Mouse (Mus musculus) intestine, postnatal 0 days (tissue): ENCODE data around the gene 4930518I15Rik. TPM values are rescaled to one million over a fixed set of nuclear protein-coding genes. Genes with fewer than 3 reads are reported as not detected.

Source experiments
- ATAC-seq: fragments of 200-750 bp; cut with Nextera tagmentation; 2 replicates; pipeline ENCODE4 v1.8.0; 2017; ENCODE audit warnings: mild to moderate bottlenecking, moderate TSS enrichment, moderate library complexity
- H3K27ac ChIP-seq: fragments of 300-500 bp; sonication (generic); 2 replicates; pipeline ENCODE4 v1.5.1; 2014; ENCODE audit warnings: mild to moderate bottlenecking, low read depth, low read length, moderate library complexity
- H3K27me3 ChIP-seq: fragments of 300-500 bp; sonication (generic); replicated peaks from 2 replicates; pipeline ENCODE4 v1.6.1; 2014; ENCODE audit warnings: low read length, mixed read lengths; ENCODE audit not compliant: control insufficient read depth, insufficient read depth
- H3K36me3 ChIP-seq: fragments of 300-500 bp; sonication (generic); 2 replicates; pipeline ENCODE4 v1.6.1; 2014; ENCODE audit warnings: mild to moderate bottlenecking, moderate library complexity; ENCODE audit not compliant: control insufficient read depth, insufficient read depth
- H3K4me1 ChIP-seq: fragments of 300-500 bp; sonication (generic); replicated peaks from 2 replicates; pipeline ENCODE4 v1.6.1; 2014; ENCODE audit warnings: antibody characterized with exemption, low read length, mixed read lengths; ENCODE audit not compliant: control insufficient read depth, insufficient read depth
- H3K4me2 ChIP-seq: fragments of 300-500 bp; sonication (generic); replicated peaks from 2 replicates; pipeline ENCODE4 v1.6.1; 2014; ENCODE audit warnings: low read depth, mild to moderate bottlenecking, moderate library complexity
- H3K4me3 ChIP-seq: fragments of 300-500 bp; sonication (generic); 2 replicates; pipeline ENCODE4 v1.5.1; 2014; ENCODE audit warnings: low read depth, low read length
- H3K9ac ChIP-seq: fragments of 300-500 bp; sonication (generic); 2 replicates; pipeline ENCODE4 v1.6.1; 2014; ENCODE audit warnings: mild to moderate bottlenecking, low read depth, low read length
- H3K9me3 ChIP-seq: fragments of 300-500 bp; sonication (generic); 2 replicates; pipeline ENCODE4 v1.6.1; 2016; ENCODE audit warnings: mixed run types; ENCODE audit not compliant: control insufficient read depth
- CTCF ChIP-seq: sonication (generic); IDR thresholded peaks from 2 replicates; pipeline ENCODE4 v1.5.1; 2016; ENCODE audit warnings: low read depth, mild to moderate bottlenecking, control low read depth, antibody characterized with exemption, moderate library complexity
- WGBS: fragments of 180-500 bp; shearing (Covaris S2); extraction: QIAGEN DNeasy Blood & Tissue Kit; methylation state at CpG from one replicate; pipeline ENCODE4 v1.1.7; 2014; 5-methylcytosine and 5-hydroxymethylcytosine counted together
- polyA plus RNA-seq: library from polyadenylated mRNA; unstranded; fragments of >200 nt; fragmentation: Nextera tagmentation; extraction: Ambion mirVana; gene quantifications from 2 replicates; pipeline ENCODE4 v1.2.1, GENCODE M21; 2015

The 4930518I15Rik gene
- polyA plus RNA-seq, 1 experiment from 2014 or later: 1.3 TPM

DNA sequence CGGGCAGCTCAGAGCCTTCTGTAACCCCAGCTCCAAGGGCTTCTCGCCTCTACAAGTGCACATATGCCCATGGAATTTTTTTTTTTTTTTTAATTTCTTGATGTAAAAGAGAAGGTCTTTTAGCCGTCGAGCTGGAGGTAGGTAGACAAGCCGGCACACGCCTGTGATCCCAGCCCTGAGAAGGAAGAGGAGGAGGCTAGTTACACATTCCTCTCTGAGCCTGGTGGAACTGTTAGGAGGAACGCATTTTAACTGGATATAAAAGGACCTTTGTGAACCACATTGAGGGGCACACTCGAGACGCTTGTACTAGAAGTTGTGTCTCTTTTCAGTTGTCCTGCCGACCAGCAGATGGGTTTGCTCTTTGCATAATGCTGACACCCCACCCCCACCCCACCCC, 13.0 kb downstream of the 4930518I15Rik start:
- H3K27ac ChIP-seq: no peak overlapping the region
- H3K9me3 ChIP-seq: no peaks in the 10 kb centered on the region
- TF ChIP-seq CTCF: no peak
- 59% methylated on average over 10 of the region's 10 CpGs for WGBS
- H3K36me3 ChIP-seq: peaks cover 5% of the 10 kb centered on the region
- no peak overlapping the region for H3K4me3 ChIP-seq
- ATAC-seq: no peak
- H3K27me3 ChIP-seq: no peaks in the 10 kb centered on the region
- H3K4me1 ChIP-seq: 0 out of 2 replicates have a peak, but pooled peaks cover 4% of the 10 kb centered on the region
- H3K4me2 ChIP-seq: no peak overlapping the region
- H3K9ac ChIP-seq: no peak overlapping the region

DNA sequence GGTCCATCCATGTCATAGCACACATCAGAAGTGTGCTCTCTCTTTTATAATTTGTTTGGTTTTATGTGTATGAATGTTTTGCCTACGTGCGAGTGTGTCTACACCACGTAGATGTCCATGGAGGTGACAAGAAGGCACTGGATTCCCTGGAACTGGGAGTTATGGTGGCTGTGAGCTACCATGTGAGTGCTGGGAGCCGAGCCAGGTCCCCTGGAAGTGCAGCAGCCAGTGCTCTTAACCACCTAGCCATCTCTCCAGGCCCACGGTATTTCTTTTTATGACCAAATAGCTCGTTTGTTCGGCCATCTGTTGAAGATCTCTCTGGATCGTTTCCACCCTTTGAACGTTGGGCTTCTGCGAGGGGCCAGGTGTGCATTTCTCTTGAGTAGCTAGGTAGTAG, 14.4 kb downstream of the 4930518I15Rik start:
- no peak for TF ChIP-seq CTCF
- ATAC-seq: no peak
- no peak overlapping the region for H3K27ac ChIP-seq
- H3K4me3 ChIP-seq: no peak overlapping the region
- H3K9ac ChIP-seq: no peak overlapping the region
- 0 out of 2 replicates have a peak, but pooled peaks cover 4% of the 10 kb centered on the region for H3K4me1 ChIP-seq
- H3K4me2 ChIP-seq: no peak overlapping the region
- no peaks in the 10 kb centered on the region for H3K9me3 ChIP-seq
- H3K36me3 ChIP-seq: peaks cover 5% of the 10 kb centered on the region
- no peaks in the 10 kb centered on the region for H3K27me3 ChIP-seq
- 54% methylated on average over 10 of the region's 10 CpGs for WGBS

DNA sequence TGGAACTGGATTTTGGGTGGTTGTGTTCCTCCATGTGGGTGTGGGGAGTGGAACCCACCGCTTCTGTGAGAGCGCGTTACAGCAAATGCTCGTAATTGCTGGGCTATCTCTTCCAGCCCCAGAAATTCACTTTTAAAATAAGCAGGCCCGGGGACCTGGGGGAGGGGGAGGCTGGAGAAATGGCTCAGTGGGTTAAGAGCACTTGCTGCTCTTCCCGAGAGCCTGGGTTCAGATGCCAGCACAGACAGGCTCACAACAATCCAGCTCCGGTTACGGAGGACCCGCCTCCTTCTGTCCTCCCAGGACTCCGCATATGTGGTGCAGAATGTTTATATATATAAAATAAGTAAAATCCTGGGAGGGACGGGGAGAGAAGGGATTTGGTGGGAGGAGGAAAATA, 15.0 kb downstream of the 4930518I15Rik start:
- no peak overlapping the region for H3K9ac ChIP-seq
- H3K36me3 ChIP-seq: peaks cover 5% of the 10 kb centered on the region
- H3K27me3 ChIP-seq: no peaks in the 10 kb centered on the region
- peak overlapping the region; percentile 98; the same call in 1 of the 2 replicates for H3K4me2 ChIP-seq
- H3K9me3 ChIP-seq: no peaks in the 10 kb centered on the region
- 44% methylated on average over 11 of the region's 11 CpGs for WGBS
- no peak for TF ChIP-seq CTCF
- H3K4me1 ChIP-seq: peaks cover 4% of the 10 kb centered on the region; the same call in 1 of the 2 replicates
- ATAC-seq: no peak
- H3K27ac ChIP-seq: no peak overlapping the region
- 0 out of 2 replicates have a peak overlapping the region, but pooled peaks have one; percentile 79 for H3K4me3 ChIP-seq

DNA sequence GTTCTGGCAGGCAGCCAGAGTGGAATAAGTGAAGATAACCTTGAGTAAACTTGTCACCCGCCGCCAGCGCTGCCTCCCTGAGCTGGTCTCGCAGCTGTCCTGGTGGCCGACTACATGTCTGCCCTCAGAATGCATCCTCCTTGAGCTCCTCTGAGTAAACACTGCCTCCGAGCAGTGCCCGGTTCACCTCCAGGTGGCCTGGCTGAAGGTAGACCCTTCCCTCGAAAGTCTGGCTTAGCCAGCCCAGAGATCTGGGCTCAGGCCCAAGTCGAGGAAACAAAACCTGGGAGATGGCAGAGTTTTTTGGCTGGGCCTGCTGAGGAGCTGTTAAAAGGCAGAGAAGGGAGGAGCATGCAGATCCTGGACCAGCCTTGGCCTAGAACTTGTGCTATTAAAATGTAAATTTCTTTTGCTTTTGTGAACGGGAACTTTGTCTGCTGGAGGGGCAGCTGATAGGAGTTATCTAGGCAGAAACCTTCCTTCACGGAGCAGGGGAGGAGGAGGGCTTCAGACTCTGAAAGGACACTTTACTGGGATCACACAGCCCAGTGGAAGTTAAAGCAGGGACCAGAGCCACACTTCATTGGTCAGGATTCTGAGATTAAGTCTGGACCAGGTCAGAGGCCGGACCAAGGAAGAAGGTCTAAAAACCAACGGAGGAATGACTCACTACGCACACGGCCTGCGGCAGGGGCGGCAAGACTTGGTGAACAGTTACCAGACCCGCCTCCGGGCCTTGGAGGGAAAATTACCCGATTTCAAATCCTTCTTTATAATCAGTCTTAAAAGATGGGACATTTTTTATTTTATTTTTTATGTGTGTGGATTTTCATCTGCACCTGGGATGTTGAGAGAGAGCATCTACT, 15.7 kb downstream of the 4930518I15Rik start:
- peaks cover 4% of the 10 kb centered on the region; the same call in 1 of the 2 replicates for H3K4me1 ChIP-seq
- H3K4me2 ChIP-seq: peak overlapping the region; percentile 98
- TF ChIP-seq CTCF: peak; percentile 18
- H3K27ac ChIP-seq: peak overlapping the region; percentile 1; the same call in 1 of the 2 replicates
- WGBS: 9% methylated on average over 20 of the region's 20 CpGs
- H3K4me3 ChIP-seq: peak overlapping the region; percentile 79
- H3K9me3 ChIP-seq: no peaks in the 10 kb centered on the region
- no peaks in the 10 kb centered on the region for H3K27me3 ChIP-seq
- H3K9ac ChIP-seq: no peak overlapping the region
- no peak for ATAC-seq
- H3K36me3 ChIP-seq: peaks cover 2% of the 10 kb centered on the region

DNA sequence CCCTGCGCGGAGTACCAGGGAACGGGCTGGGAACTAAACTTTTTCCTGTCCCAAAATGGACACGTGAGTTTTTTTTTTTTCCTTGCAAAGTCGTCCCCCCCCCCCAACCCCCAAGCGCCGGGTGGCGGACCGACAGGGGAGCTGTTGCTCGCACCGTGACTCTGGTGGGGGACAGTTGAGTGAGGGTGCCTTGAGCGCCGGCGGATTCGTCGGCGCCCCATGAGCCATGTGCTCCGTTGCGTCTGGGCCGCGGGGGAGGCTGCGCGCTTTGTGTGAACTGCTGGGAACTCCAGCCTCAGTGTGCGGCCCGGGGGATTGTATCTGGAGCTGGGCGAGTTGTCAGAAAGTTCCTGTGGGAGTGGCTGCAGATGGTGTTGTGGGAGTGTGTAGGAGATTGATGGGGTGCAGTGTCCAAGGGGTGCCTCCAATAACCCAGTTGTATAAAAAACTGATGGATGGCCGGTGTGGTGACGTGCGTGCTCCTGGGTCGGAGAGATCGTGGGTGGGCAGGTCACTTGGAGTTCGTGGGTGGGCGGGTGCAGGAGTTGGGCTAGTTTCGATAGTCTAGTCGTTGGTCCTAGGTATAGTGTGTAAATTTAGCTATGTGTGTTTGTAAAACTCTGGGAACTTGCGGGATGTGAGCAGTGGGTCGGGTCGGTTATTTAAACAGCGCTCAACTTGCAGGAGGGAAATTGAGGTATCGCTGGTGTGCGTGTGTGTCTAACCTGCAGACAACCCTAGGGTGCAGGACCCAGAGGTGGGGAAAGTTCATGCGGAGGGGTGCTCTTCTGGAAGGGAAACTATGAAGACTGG, 16.5 kb downstream of the 4930518I15Rik start:
- peak; percentile 33; the same call in 1 of the 2 replicates for ATAC-seq
- Histone ChIP-seq H3K4me3 (peak overlapping the region; percentile 79), H3K4me2 (peak overlapping the region; percentile 98), H3K9me3 (no peaks in the 10 kb centered on the region), H3K36me3 (no peaks in the 10 kb centered on the region; the same call in 1 of the 2 replicates), H3K4me1 (peaks cover 4% of the 10 kb centered on the region; the same call in 1 of the 2 replicates), H3K27ac (peak overlapping the region; percentile 83), H3K27me3 (no peaks in the 10 kb centered on the region), H3K9ac (peak overlapping the region; percentile 65)
- peak; percentile 25; the same call in 1 of the 2 replicates for TF ChIP-seq CTCF
- WGBS: under 1% methylated on average over 41 of the region's 42 CpGs
